Mouse (Mus musculus) cortical plate, adult 2 months (tissue): ENCODE measurements around the gene Pcgf2.

ENCODE experiments used
- CTCF ChIP-seq: fragments of 200-500 bp; IDR thresholded peaks from 2 replicates; pipeline ENCODE4 v1.5.1; 2011; ENCODE audit warnings: mild to moderate bottlenecking, control low read depth, low read length; ENCODE audit not compliant: insufficient read depth; ENCODE audit errors: extremely low read depth
- POLR2A ChIP-seq: fragments of 200-500 bp; IDR thresholded peaks from 2 replicates; pipeline ENCODE4 v1.6.1; 2011; ENCODE audit warnings: mild to moderate bottlenecking, low read length, control low read depth; ENCODE audit not compliant: insufficient read depth; ENCODE audit errors: extremely low read depth

DNA sequence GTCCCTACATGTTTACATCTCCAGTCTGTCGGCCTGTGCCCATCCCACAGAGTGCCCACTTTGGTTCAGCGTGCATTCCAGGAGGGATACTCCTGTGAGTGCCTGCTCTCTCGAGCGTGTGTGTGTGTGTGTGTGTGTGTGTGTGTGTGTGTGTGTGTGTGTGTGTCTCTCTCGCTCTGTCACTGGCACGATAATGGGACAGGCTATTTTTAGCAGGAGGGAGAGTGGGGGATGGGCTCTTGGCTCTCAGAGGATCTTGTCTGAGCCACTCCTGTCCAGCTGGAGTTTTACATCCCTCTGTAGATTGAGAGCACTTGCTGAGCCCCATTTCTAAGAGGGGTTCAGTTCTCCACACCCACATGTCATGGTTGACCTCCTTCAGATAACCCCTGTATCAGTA, 30.5 kb downstream of the Pcgf2 start:
- TF ChIP-seq CTCF (no peak), POLR2A (no peak)
